9 mouse cellular contexts compared by ENCODE assay signal in genomic region chr17:28987713-28988112, GRCm38 (mm10). TPM values are rescaled to one million over a fixed set of nuclear protein-coding genes. Genes with fewer than 3 reads are reported as not detected.
DNase-seq lines count a peak whose midpoint lies in the region; ATAC-seq and TF ChIP-seq lines count a peak whose summit lies in the region.
"Had no signal": no experiment of that assay in that cellular context is flagged by ENCODE, and none has a peak within 500 bp of the region (broad histone marks: within the 10 kb centered on the region; RNA-seq: fewer than 3 reads in every experiment).

No protein-coding gene starts in this region.

- TF ChIP-seq POLR2A in cerebellum, adult 2 months (IDR thresholded peaks at IDR 0.05; ENCODE audit: borderline replicate concordance, insufficient read depth, low read length), result no peak

- no peak for ATAC-seq in limb, embryonic 11.5 days (ENCODE audit: insufficient number of reproducible peaks, low FRiP score, low TSS enrichment, low read depth)
- ATAC-seq in hindbrain, postnatal 0 days, result no peak

- H3K27me3 ChIP-seq in cerebellum, adult 2 months (ENCODE audit: control insufficient read depth, insufficient read depth, low read length), result no peaks in the 10 kb centered on the region
- no peaks in the 10 kb centered on the region for H3K27me3 ChIP-seq in limb, embryonic 11.5 days (ENCODE audit: control insufficient read depth, insufficient read depth, low read length)
- no peaks in the 10 kb centered on the region for H3K27me3 ChIP-seq in limb, embryonic 10.5 days (ENCODE audit: low read depth, poor library complexity, severe bottlenecking)
- no peaks in the 10 kb centered on the region for H3K27me3 ChIP-seq in hindbrain, postnatal 0 days (ENCODE audit: insufficient read depth, low read length)
- H3K27me3 ChIP-seq: hindbrain, embryonic 15.5 days had no signal

- TF ChIP-seq CTCF in cerebellum, adult 2 months (IDR thresholded peaks at IDR 0.05; ENCODE audit: borderline replicate concordance, insufficient read depth, low read depth, low read length), result peak; percentile 71
- TF ChIP-seq CTCF in hindbrain, postnatal 0 days (IDR thresholded peaks at IDR 0.05; ENCODE audit: low read depth), result peak; percentile 84

- H3K4me1 ChIP-seq in cerebellum, adult 2 months (ENCODE audit: control insufficient read depth, insufficient read depth, low read length), result no peaks in the 10 kb centered on the region
- H3K4me1 ChIP-seq in limb, embryonic 11.5 days (ENCODE audit: control insufficient read depth, insufficient read depth, low read length), result no peaks in the 10 kb centered on the region
- no peaks in the 10 kb centered on the region; the same call in 1 of the 2 replicates for H3K4me1 ChIP-seq in limb, embryonic 10.5 days
- no peaks in the 10 kb centered on the region for H3K4me1 ChIP-seq in hindbrain, postnatal 0 days (ENCODE audit: insufficient read depth, low read length)
- H3K4me1 ChIP-seq: hindbrain, embryonic 15.5 days had no signal

- H3K9me3 ChIP-seq in limb, embryonic 11.5 days (ENCODE audit: control insufficient read depth, low read length), result no peaks in the 10 kb centered on the region
- H3K9me3 ChIP-seq in limb, embryonic 10.5 days (replicated peaks), result no peaks in the 10 kb centered on the region
- no peaks in the 10 kb centered on the region for H3K9me3 ChIP-seq in hindbrain, postnatal 0 days (ENCODE audit: low read length)
- H3K9me3 ChIP-seq: hindbrain, embryonic 15.5 days had no signal

- H3K4me2 ChIP-seq in limb, embryonic 11.5 days (ENCODE audit: low read depth, severe bottlenecking), result no peak overlapping the region
- H3K4me2 ChIP-seq in hindbrain, postnatal 0 days (ENCODE audit: low read depth, low read length), result no peak overlapping the region
- H3K4me2 ChIP-seq: hindbrain, embryonic 15.5 days had no signal

- 62% methylated on average over 4 of the region's 4 CpGs for WGBS in cerebellum, adult 2 months
- WGBS in limb, embryonic 11.5 days, result 84% methylated on average over 4 of the region's 4 CpGs
- WGBS in limb, embryonic 10.5 days, result 80% methylated on average over 4 of the region's 4 CpGs
- 64% methylated on average over 4 of the region's 4 CpGs for WGBS in hindbrain, postnatal 0 days

- H3K4me3 ChIP-seq in cerebellum, adult 2 months (replicated peaks; ENCODE audit: insufficient read depth, low read depth, low read length), result no peak overlapping the region
- H3K4me3 ChIP-seq in limb, embryonic 11.5 days (ENCODE audit: low read depth, low read length), result no peak overlapping the region
- H3K4me3 ChIP-seq in limb, embryonic 10.5 days, result no peak overlapping the region
- H3K4me3 ChIP-seq in hindbrain, postnatal 0 days (ENCODE audit: low read length), result no peak overlapping the region
- H3K4me3 ChIP-seq: hindbrain, embryonic 15.5 days had no signal

- no peak overlapping the region for H3K27ac ChIP-seq in cerebellum, adult 2 months (ENCODE audit: insufficient read depth, low read length)
- H3K27ac ChIP-seq in limb, embryonic 11.5 days (replicated peaks; ENCODE audit: low read depth, low read length), result no peak overlapping the region
- H3K27ac ChIP-seq in limb, embryonic 10.5 days, result no peak overlapping the region
- no peak overlapping the region for H3K27ac ChIP-seq in hindbrain, postnatal 0 days
- H3K27ac ChIP-seq: hindbrain, embryonic 15.5 days had no signal

- peak in 1 of 2 experiments; percentile 31 for DNase-seq in cerebellum, adult 2 months
- no peak for DNase-seq in cerebellum, adult 11 months
- peak; percentile 40 for DNase-seq in limb, embryonic 11.5 days (ENCODE audit: low spot score)
- no peak for DNase-seq in limb, embryonic 10.5 days (ENCODE audit: low spot score)
- DNase-seq in adrenal gland, postnatal 25 days, result peak; percentile 35
- DNase-seq in hindbrain, postnatal 0 days (ENCODE audit: low spot score), result peak; percentile 81
- peak; percentile 77 for DNase-seq in naive thymus-derived CD4-positive, alpha-beta T cell, adult 2 months (ENCODE audit: low read depth)
- DNase-seq in frontal cortex, postnatal 14 days (ENCODE audit: low spot score in 2 of 2), result no peak

- H3K9ac ChIP-seq in limb, embryonic 11.5 days (ENCODE audit: low read length), result no peak overlapping the region
- H3K9ac ChIP-seq in hindbrain, postnatal 0 days (replicated peaks; ENCODE audit: low read length), result no peak overlapping the region
- H3K9ac ChIP-seq: hindbrain, embryonic 15.5 days had no signal

- peaks cover 13% of the 10 kb centered on the region; the same call in 1 of the 2 replicates for H3K36me3 ChIP-seq in limb, embryonic 11.5 days (ENCODE audit: control insufficient read depth, insufficient read depth, low read length)
- peaks cover 95% of the 10 kb centered on the region for H3K36me3 ChIP-seq in limb, embryonic 10.5 days
- H3K36me3 ChIP-seq in hindbrain, postnatal 0 days (ENCODE audit: insufficient read depth, low read length), result peaks cover 30% of the 10 kb centered on the region

RNA-seq across cellular contexts. Expression of gene Stk38, which starts 20.1 kb away (rescaled TPM):
- 82.8 and 86.7 TPM in 2 replicates for polyA plus RNA-seq in cerebellum, adult 2 months (2012; rRNA removed)
- 125 and 127 TPM in 2 replicates for polyA plus RNA-seq in limb, embryonic 11.5 days (2014; fragmentation: Nextera tagmentation; extraction: Ambion mirVana)
- 116 and 131 TPM in 2 replicates for polyA plus RNA-seq in limb, embryonic 10.5 days (2016; fragmentation: Nextera tagmentation; extraction: Ambion mirVana)
- 79.5 TPM in 2 replicates for total RNA-seq in adrenal gland, postnatal 25 days (2021)
- total RNA-seq in hindbrain, postnatal 0 days (2014; rRNA removed), result 56.2 and 58.7 TPM in 2 replicates
- 52.7 and 60.8 TPM in 2 replicates for polyA plus RNA-seq in hindbrain, postnatal 0 days (2015; fragmentation: Nextera tagmentation; extraction: Ambion mirVana)

RNA-seq across cellular contexts. Expression of gene Kctd20, which starts 36.0 kb away (rescaled TPM):
- 43.7 and 45.8 TPM in 2 replicates for polyA plus RNA-seq in cerebellum, adult 2 months (2012; rRNA removed)
- 106 and 114 TPM in 2 replicates for polyA plus RNA-seq in limb, embryonic 11.5 days (2014; fragmentation: Nextera tagmentation; extraction: Ambion mirVana)
- polyA plus RNA-seq in limb, embryonic 10.5 days (2016; fragmentation: Nextera tagmentation; extraction: Ambion mirVana), result 121 and 129 TPM in 2 replicates
- total RNA-seq in adrenal gland, postnatal 25 days (2021), result 47.8 and 69.8 TPM in 2 replicates
- total RNA-seq in hindbrain, postnatal 0 days (2014; rRNA removed), result 51.5 and 59.9 TPM in 2 replicates
- polyA plus RNA-seq in hindbrain, postnatal 0 days (2015; fragmentation: Nextera tagmentation; extraction: Ambion mirVana), result 62.9 and 64.1 TPM in 2 replicates

RNA-seq across cellular contexts. Expression of gene Pxt1, which starts 44.1 kb away (rescaled TPM):
- not detected in 2 replicates for polyA plus RNA-seq in cerebellum, adult 2 months (2012; rRNA removed)
- not detected in 2 replicates for polyA plus RNA-seq in limb, embryonic 11.5 days (2014; fragmentation: Nextera tagmentation; extraction: Ambion mirVana)
- 0.24 and 0.45 TPM in 2 replicates for polyA plus RNA-seq in limb, embryonic 10.5 days (2016; fragmentation: Nextera tagmentation; extraction: Ambion mirVana)
- total RNA-seq in adrenal gland, postnatal 25 days (2021), result not detected in 2 replicates
- total RNA-seq in hindbrain, postnatal 0 days (2014; rRNA removed), result not detected in 2 replicates
- polyA plus RNA-seq in hindbrain, postnatal 0 days (2015; fragmentation: Nextera tagmentation; extraction: Ambion mirVana), result not detected in 2 replicates
- polyA plus RNA-seq: hindbrain, embryonic 15.5 days had no signal

RNA-seq across cellular contexts. Expression of gene Srsf3, which starts 44.7 kb away (rescaled TPM):
- polyA plus RNA-seq in cerebellum, adult 2 months (2012; rRNA removed), result 129 and 136 TPM in 2 replicates
- polyA plus RNA-seq in limb, embryonic 11.5 days (2014; fragmentation: Nextera tagmentation; extraction: Ambion mirVana), result 872 and 879 TPM in 2 replicates
- 820 and 832 TPM in 2 replicates for polyA plus RNA-seq in limb, embryonic 10.5 days (2016; fragmentation: Nextera tagmentation; extraction: Ambion mirVana)
- 119 and 172 TPM in 2 replicates for total RNA-seq in adrenal gland, postnatal 25 days (2021)
- total RNA-seq in hindbrain, postnatal 0 days (2014; rRNA removed), result 139 and 147 TPM in 2 replicates
- polyA plus RNA-seq in hindbrain, postnatal 0 days (2015; fragmentation: Nextera tagmentation; extraction: Ambion mirVana), result 298 and 315 TPM in 2 replicates

Comparison
In these comparisons a context has a peak if more than half of its experiments do, and no peak if none do; other contexts are left out.
1. DNase-seq: peak in limb, embryonic 11.5 days (single experiment), adrenal gland, postnatal 25 days (single experiment), hindbrain, postnatal 0 days (single experiment) and naive thymus-derived CD4-positive, alpha-beta T cell, adult 2 months (single experiment); none in cerebellum, adult 11 months (single experiment), limb, embryonic 10.5 days (single experiment) and frontal cortex, postnatal 14 days (0 of 2).